Mouse (Mus musculus): Measurements from ENCODE around the gene Nt5c1a. TPM values are rescaled to one million over a fixed set of nuclear protein-coding genes. Genes with fewer than 3 reads are reported as not detected.
A peak's percentile ranks its signal among the peaks of the same experiment; 100 is the strongest.
"Not testable (repeated sequence)": the region's sequence is repeated elsewhere in the genome, so short reads cannot be mapped to it uniquely, and the experiment has no call there.

Gene Nt5c1a
- not detected in 2 replicates for polyA plus RNA-seq (2014; fragmentation: Nextera tagmentation; extraction: Ambion mirVana)

- Histone ChIP-seq H3K27ac (replicated peaks; ENCODE audit: low read depth, low read length) (no peak within 1 kb of the TSS), H3K4me1 (ENCODE audit: control insufficient read depth, insufficient read depth, low read length) (peaks cover 7% of the 10 kb centered on the region), H3K4me2 (ENCODE audit: low read length) (peak within 1 kb of the TSS; percentile 72), H3K27me3 (ENCODE audit: control insufficient read depth, insufficient read depth, low read length) (peaks cover 12% of the 10 kb centered on the region), H3K9me3 (ENCODE audit: control insufficient read depth, low read length) (no peaks in the 10 kb centered on the region), H3K9ac (replicated peaks; ENCODE audit: low read length) (peak within 1 kb of the TSS; percentile 46), H3K4me3 (replicated peaks; ENCODE audit: low read depth, low read length) (peak within 1 kb of the TSS; percentile 35), H3K36me3 (ENCODE audit: control insufficient read depth, insufficient read depth, low read length) (no peaks in the 10 kb centered on the region)
- ATAC-seq (ENCODE audit: low FRiP score, low TSS enrichment) (peak; percentile 31; the same call in 1 of the 2 replicates), DNase-seq (peak; percentile 54)
- whole genome bisulfite sequencing, result 1% methylated on average over 58 of the region's 58 CpGs
These were observed at the start of gene Nt5c1a for GRCm38 (mm10) chr4:123201186-123202093. Gene Nt5c1a, plus strand, starts transcription at chr4:123201504.

GRCm38 (mm10) chr4:123152003-123152402 is 49.3 kb upstream of the Nt5c1a start:
- DNase-seq, result no peak
- no peak overlapping the region for H3K4me3 ChIP-seq (replicated peaks; ENCODE audit: low read depth, low read length)
- H3K27me3 ChIP-seq (ENCODE audit: control insufficient read depth, insufficient read depth, low read length), result 0 out of 2 replicates have a peak, but pooled peaks cover 5% of the 10 kb centered on the region
- H3K27ac ChIP-seq (replicated peaks; ENCODE audit: low read depth, low read length), result no peak overlapping the region
- H3K36me3 ChIP-seq (ENCODE audit: control insufficient read depth, insufficient read depth, low read length), result no peaks in the 10 kb centered on the region
- no peaks in the 10 kb centered on the region for H3K9me3 ChIP-seq (ENCODE audit: control insufficient read depth, low read length)
- H3K4me1 ChIP-seq (ENCODE audit: control insufficient read depth, insufficient read depth, low read length), result no peaks in the 10 kb centered on the region
- no peak for ATAC-seq (ENCODE audit: low FRiP score, low TSS enrichment)
- no peak overlapping the region for H3K9ac ChIP-seq (replicated peaks; ENCODE audit: low read length)
- no peak overlapping the region for H3K4me2 ChIP-seq (ENCODE audit: low read length)
- WGBS, result 80% methylated on average over 4 of the region's 4 CpGs

- Histone ChIP-seq H3K36me3 (ENCODE audit: control insufficient read depth, insufficient read depth, low read length) (no peaks in the 10 kb centered on the region), H3K27ac (replicated peaks; ENCODE audit: low read depth, low read length) (no peak overlapping the region), H3K27me3 (ENCODE audit: control insufficient read depth, insufficient read depth, low read length) (0 out of 2 replicates have a peak, but pooled peaks cover 5% of the 10 kb centered on the region), H3K4me3 (replicated peaks; ENCODE audit: low read depth, low read length) (no peak overlapping the region), H3K9me3 (ENCODE audit: control insufficient read depth, low read length) (no peaks in the 10 kb centered on the region), H3K4me2 (ENCODE audit: low read length) (no peak overlapping the region), H3K9ac (replicated peaks; ENCODE audit: low read length) (no peak overlapping the region), H3K4me1 (ENCODE audit: control insufficient read depth, insufficient read depth, low read length) (no peaks in the 10 kb centered on the region)
- 53% methylated on average over 5 of the region's 5 CpGs for WGBS
- ATAC-seq (ENCODE audit: low FRiP score, low TSS enrichment) (no peak), DNase-seq (no peak)
These were observed 48.3 kb upstream of the Nt5c1a start for GRCm38 (mm10) chr4:123152976-123153375.

- H3K4me3 ChIP-seq (replicated peaks; ENCODE audit: low read depth, low read length), result no peak overlapping the region
- no peaks in the 10 kb centered on the region for H3K4me1 ChIP-seq (ENCODE audit: control insufficient read depth, insufficient read depth, low read length)
- DNase-seq (peak; percentile 87), ATAC-seq (ENCODE audit: low FRiP score, low TSS enrichment) (no peak)
- WGBS, result 23% methylated on average over 4 of the region's 4 CpGs
- no peak overlapping the region for H3K9ac ChIP-seq (replicated peaks; ENCODE audit: low read length)
- no peak overlapping the region for H3K4me2 ChIP-seq (ENCODE audit: low read length)
- H3K27me3 ChIP-seq (ENCODE audit: control insufficient read depth, insufficient read depth, low read length), result 0 out of 2 replicates have a peak, but pooled peaks cover 5% of the 10 kb centered on the region
- no peak overlapping the region for H3K27ac ChIP-seq (replicated peaks; ENCODE audit: low read depth, low read length)
- H3K9me3 ChIP-seq (ENCODE audit: control insufficient read depth, low read length), result no peaks in the 10 kb centered on the region
- no peaks in the 10 kb centered on the region for H3K36me3 ChIP-seq (ENCODE audit: control insufficient read depth, insufficient read depth, low read length)
These were observed 46.3 kb upstream of the Nt5c1a start for GRCm38 (mm10) chr4:123155004-123155403.

GRCm38 (mm10) chr4:123155427-123155826 is 45.9 kb upstream of the Nt5c1a start:
- ATAC-seq (ENCODE audit: low FRiP score, low TSS enrichment) (no peak), DNase-seq (no peak)
- Histone ChIP-seq H3K27me3 (ENCODE audit: control insufficient read depth, insufficient read depth, low read length) (0 out of 2 replicates have a peak, but pooled peaks cover 5% of the 10 kb centered on the region), H3K27ac (replicated peaks; ENCODE audit: low read depth, low read length) (no peak overlapping the region), H3K4me3 (replicated peaks; ENCODE audit: low read depth, low read length) (no peak overlapping the region), H3K9ac (replicated peaks; ENCODE audit: low read length) (no peak overlapping the region), H3K4me1 (ENCODE audit: control insufficient read depth, insufficient read depth, low read length) (no peaks in the 10 kb centered on the region), H3K36me3 (ENCODE audit: control insufficient read depth, insufficient read depth, low read length) (no peaks in the 10 kb centered on the region), H3K9me3 (ENCODE audit: control insufficient read depth, low read length) (no peaks in the 10 kb centered on the region), H3K4me2 (ENCODE audit: low read length) (no peak overlapping the region)
- 75% methylated on average over 2 of the region's 2 CpGs for WGBS

GRCm38 (mm10) chr4:123155840-123156239 is 45.5 kb upstream of the Nt5c1a start:
- H3K4me2 ChIP-seq (ENCODE audit: low read length), result no peak overlapping the region
- H3K36me3 ChIP-seq (ENCODE audit: control insufficient read depth, insufficient read depth, low read length), result no peaks in the 10 kb centered on the region
- ATAC-seq (ENCODE audit: low FRiP score, low TSS enrichment) (no peak), DNase-seq (no peak)
- H3K9me3 ChIP-seq (ENCODE audit: control insufficient read depth, low read length), result no peaks in the 10 kb centered on the region
- 0 out of 2 replicates have a peak, but pooled peaks cover 5% of the 10 kb centered on the region for H3K27me3 ChIP-seq (ENCODE audit: control insufficient read depth, insufficient read depth, low read length)
- no peak overlapping the region for H3K9ac ChIP-seq (replicated peaks; ENCODE audit: low read length)
- no peaks in the 10 kb centered on the region for H3K4me1 ChIP-seq (ENCODE audit: control insufficient read depth, insufficient read depth, low read length)
- no peak overlapping the region for H3K27ac ChIP-seq (replicated peaks; ENCODE audit: low read depth, low read length)
- H3K4me3 ChIP-seq (replicated peaks; ENCODE audit: low read depth, low read length), result no peak overlapping the region

- H3K4me3 ChIP-seq (replicated peaks; ENCODE audit: low read depth, low read length), result no peak overlapping the region
- WGBS, result 88% methylated on average over 6 of the region's 6 CpGs
- DNase-seq, result no peak
- H3K9ac ChIP-seq (replicated peaks; ENCODE audit: low read length), result no peak overlapping the region
- no peaks in the 10 kb centered on the region for H3K9me3 ChIP-seq (ENCODE audit: control insufficient read depth, low read length)
- peaks cover 14% of the 10 kb centered on the region for H3K4me1 ChIP-seq (ENCODE audit: control insufficient read depth, insufficient read depth, low read length)
- no peak overlapping the region for H3K27ac ChIP-seq (replicated peaks; ENCODE audit: low read depth, low read length)
- H3K27me3 ChIP-seq (ENCODE audit: control insufficient read depth, insufficient read depth, low read length), result no peaks in the 10 kb centered on the region
- ATAC-seq (ENCODE audit: low FRiP score, low TSS enrichment), result no peak
- H3K36me3 ChIP-seq (ENCODE audit: control insufficient read depth, insufficient read depth, low read length), result no peaks in the 10 kb centered on the region
- H3K4me2 ChIP-seq (ENCODE audit: low read length), result no peak overlapping the region
These were observed 40.7 kb upstream of the Nt5c1a start for GRCm38 (mm10) chr4:123160571-123160970.

GRCm38 (mm10) chr4:123161251-123161650 is 40.1 kb upstream of the Nt5c1a start:
- DNase-seq; H3K27me3 ChIP-seq (ENCODE audit: control insufficient read depth, insufficient read depth, low read length); H3K4me3 ChIP-seq (replicated peaks; ENCODE audit: low read depth, low read length); H3K4me2 ChIP-seq (ENCODE audit: low read length); H3K9me3 ChIP-seq (ENCODE audit: control insufficient read depth, low read length); ATAC-seq (ENCODE audit: low FRiP score, low TSS enrichment); H3K27ac ChIP-seq (replicated peaks; ENCODE audit: low read depth, low read length); H3K9ac ChIP-seq (replicated peaks; ENCODE audit: low read length); H3K36me3 ChIP-seq (ENCODE audit: control insufficient read depth, insufficient read depth, low read length): not testable (repeated sequence)
- WGBS, result 90% methylated on average over 3 of the region's 3 CpGs
- peaks cover 14% of the 10 kb centered on the region for H3K4me1 ChIP-seq (ENCODE audit: control insufficient read depth, insufficient read depth, low read length)

All from midbrain, embryonic 14.5 days (tissue).